ENCODE assay signal across 19 mouse cellular contexts in the genomic region with DNA sequence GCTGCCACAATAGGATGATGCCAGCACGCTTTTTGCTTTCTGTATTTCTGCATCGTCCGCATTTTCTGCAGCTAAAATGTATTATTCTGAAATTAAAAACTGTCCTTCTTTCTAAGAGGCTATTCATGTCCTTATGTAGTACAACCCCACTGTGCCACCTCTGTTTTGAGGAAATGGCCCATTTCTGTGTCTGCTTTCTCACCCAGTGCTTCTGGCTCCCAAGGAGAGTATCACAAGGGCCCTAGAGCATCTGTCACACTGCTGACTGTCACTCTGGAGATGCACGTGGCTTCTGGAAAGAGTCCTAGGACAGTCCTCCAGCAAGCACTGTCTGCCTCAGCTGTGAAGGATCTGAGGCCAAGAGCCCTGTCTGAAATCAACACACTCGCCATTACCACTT.
A peak's percentile ranks its signal among the peaks of the same experiment; 100 is the strongest.
DNase-seq lines count a peak whose midpoint lies in the region; ATAC-seq and TF ChIP-seq lines count a peak whose summit lies in the region.
"Had no signal": no experiment of that assay in that cellular context is flagged by ENCODE, and none has a peak within 500 bp of the region (broad histone marks: within the 10 kb centered on the region; RNA-seq: fewer than 3 reads in every experiment).

No protein-coding gene starts in this region.

- no peak overlapping the region for H3K4me3 ChIP-seq in hindbrain, embryonic 15.5 days
- no peak overlapping the region for H3K4me3 ChIP-seq in hindbrain, embryonic 12.5 days
- no peak overlapping the region for H3K4me3 ChIP-seq in midbrain, postnatal 0 days (ENCODE audit: low read depth, low read length)
- H3K4me3 ChIP-seq: embryonic facial prominence, embryonic 15.5 days; erythroblast, embryonic 14.5 days; forebrain, embryonic 10.5 days; heart, embryonic 12.5 days had no signal

- no peaks in the 10 kb centered on the region for H3K9me3 ChIP-seq in hindbrain, embryonic 15.5 days
- no peaks in the 10 kb centered on the region for H3K9me3 ChIP-seq in hindbrain, embryonic 12.5 days (replicated peaks)
- H3K9me3 ChIP-seq in midbrain, postnatal 0 days (ENCODE audit: low read length): no peaks in the 10 kb centered on the region
- H3K9me3 ChIP-seq: embryonic facial prominence, embryonic 15.5 days; forebrain, embryonic 10.5 days had no signal

- no peaks in the 10 kb centered on the region for H3K27me3 ChIP-seq in hindbrain, embryonic 15.5 days
- H3K27me3 ChIP-seq in hindbrain, embryonic 12.5 days: no peaks in the 10 kb centered on the region
- H3K27me3 ChIP-seq in midbrain, postnatal 0 days (ENCODE audit: insufficient read depth, low read length): no peaks in the 10 kb centered on the region
- H3K27me3 ChIP-seq: embryonic facial prominence, embryonic 15.5 days; heart, embryonic 12.5 days had no signal

- H3K4me2 ChIP-seq in hindbrain, embryonic 15.5 days: no peak overlapping the region
- no peak overlapping the region for H3K4me2 ChIP-seq in hindbrain, embryonic 12.5 days (replicated peaks)
- no peak overlapping the region for H3K4me2 ChIP-seq in midbrain, postnatal 0 days (ENCODE audit: low read depth, low read length, poor library complexity, severe bottlenecking)
- H3K4me2 ChIP-seq: embryonic facial prominence, embryonic 15.5 days; heart, embryonic 12.5 days had no signal

- H3K36me3 ChIP-seq in hindbrain, embryonic 15.5 days: no peaks in the 10 kb centered on the region
- no peaks in the 10 kb centered on the region for H3K36me3 ChIP-seq in hindbrain, embryonic 12.5 days
- H3K36me3 ChIP-seq in midbrain, postnatal 0 days (ENCODE audit: insufficient read depth, low read length): no peaks in the 10 kb centered on the region
- H3K36me3 ChIP-seq: embryonic facial prominence, embryonic 15.5 days; forebrain, embryonic 10.5 days; heart, embryonic 12.5 days had no signal

- H3K9ac ChIP-seq in hindbrain, embryonic 15.5 days: no peak overlapping the region
- no peak overlapping the region for H3K9ac ChIP-seq in hindbrain, embryonic 12.5 days
- H3K9ac ChIP-seq in midbrain, postnatal 0 days (replicated peaks; ENCODE audit: low read length, poor library complexity, severe bottlenecking): no peak overlapping the region
- H3K9ac ChIP-seq: embryonic facial prominence, embryonic 15.5 days; heart, embryonic 12.5 days had no signal

- H3K27ac ChIP-seq in hindbrain, embryonic 15.5 days (replicated peaks): peak overlapping the region; percentile 7; the same call in 1 of the 2 replicates
- no peak overlapping the region for H3K27ac ChIP-seq in hindbrain, embryonic 12.5 days
- H3K27ac ChIP-seq in midbrain, postnatal 0 days (ENCODE audit: low read depth, low read length): peak overlapping the region; percentile 2; the same call in 1 of the 2 replicates
- H3K27ac ChIP-seq: embryonic facial prominence, embryonic 15.5 days; forebrain, embryonic 10.5 days; hindbrain, postnatal 0 days had no signal

- peak; percentile 34; the same call in 1 of the 2 replicates for ATAC-seq in frontal cortex, adult (ENCODE audit: low TSS enrichment)
- ATAC-seq in hindbrain, embryonic 15.5 days (ENCODE audit: low FRiP score, low read depth): no peak
- ATAC-seq in hindbrain, embryonic 12.5 days (ENCODE audit: low FRiP score): no peak
- ATAC-seq in midbrain, postnatal 0 days (ENCODE audit: low FRiP score): no peak
- ATAC-seq: forebrain, embryonic 14.5 days; hindbrain, postnatal 0 days had no signal

- DNase-seq in frontal cortex, postnatal 10 days (ENCODE audit: low spot score in 2 of 2): no peak
- DNase-seq in brain, adult 2 months (ENCODE audit: low read depth, low spot score): peak; percentile 27
- no peak for DNase-seq in midbrain, postnatal 0 days (ENCODE audit: low spot score)
- DNase-seq in gastrocnemius, postnatal 25 days: no peak
- DNase-seq: adrenal gland, postnatal 10 days; cerebellum, adult 18-20 months; cerebellum, adult 9-11 months; embryo, embryonic 11 days; gastrocnemius, postnatal 10 days; heart, postnatal 36 days had no signal

- WGBS in hindbrain, embryonic 15.5 days: 66% methylated on average over 5 of the region's 5 CpGs
- 82% methylated on average over 5 of the region's 5 CpGs for WGBS in hindbrain, embryonic 12.5 days
- WGBS in midbrain, postnatal 0 days: 49% methylated on average over 5 of the region's 5 CpGs

- TF ChIP-seq CTCF in midbrain, postnatal 0 days (IDR thresholded peaks at IDR 0.05): no peak

- H3K4me1 ChIP-seq in hindbrain, embryonic 15.5 days (replicated peaks): no peaks in the 10 kb centered on the region; the same call in 1 of the 2 replicates
- no peaks in the 10 kb centered on the region for H3K4me1 ChIP-seq in hindbrain, embryonic 12.5 days
- no peaks in the 10 kb centered on the region for H3K4me1 ChIP-seq in midbrain, postnatal 0 days (ENCODE audit: insufficient read depth, low read length)
- H3K4me1 ChIP-seq: forebrain, embryonic 10.5 days; heart, embryonic 12.5 days had no signal
